Mouse (Mus musculus) heart, postnatal 0 days (tissue): Measurements from ENCODE around the gene Cdk5rap1. TPM values are rescaled to one million over a fixed set of nuclear protein-coding genes. Genes with fewer than 3 reads are reported as not detected.

ENCODE experiments used
- ATAC-seq: fragments of 200-750 bp; cut with Nextera tagmentation; 2 replicates; pipeline ENCODE4 v1.8.0; 2017; ENCODE audit warnings: low read depth, moderate number of reproducible peaks, moderate library complexity; ENCODE audit not compliant: insufficient read depth
- DNase-seq: peaks from one replicate; pipeline ENCODE4 v3.0.0-alpha.2; 2016; ENCODE audit warnings: low spot score
- H3K27ac ChIP-seq: fragments of 300-500 bp; sonication (generic); 2 replicates; pipeline ENCODE4 v1.5.1; 2014; ENCODE audit warnings: low read depth, mild to moderate bottlenecking
- H3K27me3 ChIP-seq: fragments of 300-500 bp; sonication (generic); 2 replicates; pipeline ENCODE4 v1.6.1; 2014; ENCODE audit warnings: low read length, mixed read lengths; ENCODE audit not compliant: control insufficient read depth, insufficient read depth
- H3K36me3 ChIP-seq: fragments of 300-500 bp; sonication (generic); replicated peaks from 2 replicates; pipeline ENCODE4 v1.6.1; 2014; ENCODE audit warnings: low read length, mixed read lengths; ENCODE audit not compliant: control insufficient read depth, insufficient read depth
- H3K4me1 ChIP-seq: fragments of 300-500 bp; sonication (generic); 2 replicates; pipeline ENCODE4 v1.6.1; 2014; ENCODE audit warnings: antibody characterized with exemption; ENCODE audit not compliant: control insufficient read depth, insufficient read depth
- H3K4me2 ChIP-seq: fragments of 300-500 bp; sonication (generic); 2 replicates; pipeline ENCODE4 v1.6.1; 2014; ENCODE audit warnings: low read depth, mild to moderate bottlenecking, low read length, moderate library complexity
- H3K4me3 ChIP-seq: fragments of 300-500 bp; sonication (generic); 2 replicates; pipeline ENCODE4 v1.5.1; 2014; ENCODE audit warnings: low read depth, low read length
- H3K9ac ChIP-seq: fragments of 300-500 bp; sonication (generic); replicated peaks from 2 replicates; pipeline ENCODE4 v1.6.1; 2014; ENCODE audit warnings: low read depth, low read length, mixed read lengths
- H3K9me3 ChIP-seq: fragments of 300-500 bp; sonication (generic); replicated peaks from 2 replicates; pipeline ENCODE4 v1.6.1; 2016; ENCODE audit warnings: low read length; ENCODE audit not compliant: control insufficient read depth
- CTCF ChIP-seq: IDR thresholded peaks from 2 replicates; pipeline ENCODE4 v1.5.1; 2016; ENCODE audit warnings: antibody characterized with exemption, control low read depth, low read depth
- EP300 ChIP-seq: IDR thresholded peaks from 2 replicates; pipeline ENCODE4 v1.6.1; 2016; ENCODE audit warnings: antibody characterized with exemption, low read depth
- WGBS: fragments of 180-500 bp; shearing (Covaris S2); extraction: QIAGEN DNeasy Blood & Tissue Kit; methylation state at CpG from one replicate; pipeline ENCODE4 v1.1.7; 2014; 5-methylcytosine and 5-hydroxymethylcytosine counted together
- polyA plus RNA-seq: library from polyadenylated mRNA; unstranded; fragments of >200 nt; fragmentation: Nextera tagmentation; extraction: Ambion mirVana; gene quantifications from 2 replicates; pipeline ENCODE4 v1.2.1, GENCODE M21; 2015
- total RNA-seq: library from RNA; depleted of rRNA; stranded (reverse); fragments of >200 nt; gene quantifications from 2 replicates; pipeline ENCODE4 v1.2.3, GENCODE M21; 2014; ENCODE audit warnings: low replicate concordance

The Cdk5rap1 gene
- total and polyA plus RNA-seq, 2 experiments from 2014 or later = 24.9 to 32.7 TPM

- Histone ChIP-seq H3K4me3 (no peak overlapping the region), H3K36me3 (peaks cover 11% of the 10 kb centered on the region), H3K4me1 (peaks cover 28% of the 10 kb centered on the region), H3K9me3 (no peaks in the 10 kb centered on the region), H3K9ac (no peak overlapping the region), H3K27ac (peak overlapping the region; percentile 59), H3K4me2 (no peak overlapping the region), H3K27me3 (no peaks in the 10 kb centered on the region)
- TF ChIP-seq CTCF (no peak), EP300 (no peak)
- no peak for ATAC-seq
- DNase-seq = no peak
- WGBS = 41% methylated on average over 3 of the region's 3 CpGs
Observed at GRCm38 (mm10) chr2:154394602-154395001, 21.8 kb upstream of the Cdk5rap1 start.

GRCm38 (mm10) chr2:154390180-154390964 is 17.6 kb upstream of the Cdk5rap1 start:
- no peaks in the 10 kb centered on the region for H3K9me3 ChIP-seq
- peak overlapping the region; percentile 97 for H3K27ac ChIP-seq
- peaks cover 22% of the 10 kb centered on the region for H3K4me1 ChIP-seq
- DNase-seq (peak; percentile 96), ATAC-seq (peak; percentile 94)
- H3K4me3 ChIP-seq = no peak overlapping the region
- H3K4me2 ChIP-seq = no peak overlapping the region
- TF ChIP-seq EP300 (peak; percentile 84), CTCF (no peak)
- H3K27me3 ChIP-seq = no peaks in the 10 kb centered on the region
- H3K36me3 ChIP-seq = peaks cover 4% of the 10 kb centered on the region; the same call in 1 of the 2 replicates
- H3K9ac ChIP-seq = no peak overlapping the region
- WGBS = 15% methylated on average over 11 of the region's 11 CpGs

DNA sequence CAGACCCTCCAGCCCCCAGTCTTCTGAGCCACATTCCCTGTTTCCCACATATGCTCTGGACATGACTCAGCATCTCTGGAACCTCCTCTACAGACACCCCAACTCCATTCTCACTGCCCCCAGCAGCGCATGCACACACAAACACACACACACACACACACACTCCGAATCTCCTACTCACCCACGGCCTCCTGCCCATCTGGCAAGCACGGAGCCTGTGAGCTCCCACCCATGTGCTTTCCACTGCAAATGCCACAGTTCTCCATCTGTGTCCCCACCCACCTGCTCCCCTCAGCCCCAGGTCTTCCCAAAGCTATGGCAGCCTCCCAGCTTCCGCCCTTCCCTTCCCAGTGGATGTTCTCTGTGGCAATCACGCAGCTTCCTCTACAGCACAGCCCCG is 6.3 kb upstream of the Cdk5rap1 start:
- H3K27ac ChIP-seq = no peak overlapping the region
- no peak overlapping the region for H3K9ac ChIP-seq
- peaks cover 9% of the 10 kb centered on the region for H3K4me1 ChIP-seq
- DNase-seq = no peak
- no peaks in the 10 kb centered on the region for H3K27me3 ChIP-seq
- TF ChIP-seq CTCF = no peak
- no peak for TF ChIP-seq EP300
- H3K36me3 ChIP-seq = peaks cover 40% of the 10 kb centered on the region
- no peak overlapping the region for H3K4me3 ChIP-seq
- WGBS = 81% methylated on average over 7 of the region's 7 CpGs
- H3K4me2 ChIP-seq = no peak overlapping the region
- ATAC-seq = no peak
- no peaks in the 10 kb centered on the region for H3K9me3 ChIP-seq

DNA sequence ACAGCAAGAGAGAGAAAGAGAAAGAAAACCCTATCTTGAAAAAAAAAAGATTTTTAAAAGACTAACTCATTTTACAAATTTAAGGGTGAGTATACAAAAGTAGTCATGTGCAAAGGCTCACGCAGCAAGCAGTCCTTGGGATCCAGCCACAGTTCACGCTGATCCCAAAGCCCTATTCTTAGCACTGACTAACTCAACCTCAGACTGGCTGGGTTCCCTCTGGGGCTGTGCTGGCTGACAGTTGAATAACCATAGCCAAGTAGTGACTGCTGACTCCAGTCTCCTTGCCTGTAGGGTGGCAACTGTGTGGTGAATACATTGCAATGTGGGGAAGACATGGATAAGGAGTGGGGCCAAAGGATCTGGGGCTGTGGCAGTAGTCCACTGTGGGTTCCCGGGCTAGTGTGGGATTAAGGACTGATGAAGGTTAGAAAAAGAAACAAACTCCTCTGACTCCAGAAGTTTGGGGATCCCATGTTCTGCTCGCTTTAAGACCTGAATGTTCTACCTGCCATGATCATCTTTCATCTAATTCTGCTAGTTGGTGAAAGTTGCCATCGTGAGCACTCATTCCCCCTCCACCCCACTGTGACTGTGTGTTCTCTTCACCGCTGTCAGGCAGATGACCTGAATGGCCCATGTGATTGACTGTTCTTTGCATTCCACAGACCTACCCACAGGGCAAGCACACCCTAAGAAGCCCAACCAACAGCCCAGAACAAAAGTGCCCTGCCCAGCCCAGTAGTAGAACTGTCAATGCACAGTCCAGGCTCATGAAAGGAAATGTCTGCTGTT is 2.2 kb upstream of the Cdk5rap1 start:
- H3K4me1 ChIP-seq = peaks cover 14% of the 10 kb centered on the region
- H3K4me3 ChIP-seq = no peak overlapping the region
- no peaks in the 10 kb centered on the region for H3K9me3 ChIP-seq
- ATAC-seq = peak; percentile 85
- H3K27ac ChIP-seq = peak overlapping the region; percentile 94
- TF ChIP-seq CTCF = no peak
- TF ChIP-seq EP300 = no peak
- H3K9ac ChIP-seq = 0 out of 2 replicates have a peak overlapping the region, but pooled peaks have one; percentile 21
- peak; percentile 85 for DNase-seq
- WGBS = 51% methylated on average over 6 of the region's 6 CpGs
- H3K27me3 ChIP-seq = no peaks in the 10 kb centered on the region
- peaks cover 36% of the 10 kb centered on the region for H3K36me3 ChIP-seq
- 0 out of 2 replicates have a peak overlapping the region, but pooled peaks have one; percentile 3 for H3K4me2 ChIP-seq

GRCm38 (mm10) chr2:154373961-154374632 is 1.3 kb upstream of the Cdk5rap1 start:
- peaks cover 41% of the 10 kb centered on the region for H3K36me3 ChIP-seq

More at GRCm38 (mm10) chr2:154373961-154374632, 1.3 kb upstream of the Cdk5rap1 start:
- DNase-seq (peak; percentile 69), ATAC-seq (no peak)
- 58% methylated on average over 6 of the region's 6 CpGs for WGBS
- Histone ChIP-seq H3K9ac (0 out of 2 replicates have a peak overlapping the region, but pooled peaks have one; percentile 21), H3K27ac (peak overlapping the region; percentile 94), H3K9me3 (no peaks in the 10 kb centered on the region), H3K4me3 (no peak overlapping the region), H3K4me1 (peaks cover 14% of the 10 kb centered on the region), H3K4me2 (no peak overlapping the region), H3K27me3 (no peaks in the 10 kb centered on the region)
- TF ChIP-seq CTCF (peak; percentile 59), EP300 (no peak)
